Mouse (Mus musculus): ENCODE data around the gene Cep128. TPM values are rescaled to one million over a fixed set of nuclear protein-coding genes. Genes with fewer than 3 reads are reported as not detected.
"Not testable (repeated sequence)": the region's sequence is repeated elsewhere in the genome, so short reads cannot be mapped to it uniquely, and the experiment has no call there.

The Cep128 gene
- total and polyA plus RNA-seq, 2 experiments = 0.67 to 1.2 TPM

GRCm38 (mm10) chr12:90993331-90993730, 390.9 kb downstream of the Cep128 start:
- no peak overlapping the region for H3K27ac ChIP-seq (replicated peaks; ENCODE audit: insufficient read depth, low read depth, low read length)
- WGBS = 83% methylated on average over 2 of the region's 2 CpGs
- no peak for DNase-seq (ENCODE audit: extremely low read depth, low read depth, low spot score)
- H3K4me3 ChIP-seq (ENCODE audit: insufficient read depth, low read depth, low read length) = no peak overlapping the region
- H3K9ac ChIP-seq (ENCODE audit: low read depth, low read length) = no peak overlapping the region
- no peaks in the 10 kb centered on the region for H3K79me2 ChIP-seq (ENCODE audit: control insufficient read depth, insufficient read depth, low read length)
- TF ChIP-seq CTCF (IDR thresholded peaks at IDR 0.05; ENCODE audit: low read depth, low read length) (no peak), POLR2A (IDR thresholded peaks at IDR 0.05; ENCODE audit: extremely low read depth, insufficient read depth, low read length) (no peak)
- H3K4me1 ChIP-seq (ENCODE audit: control insufficient read depth, insufficient read depth, low read length) = no peaks in the 10 kb centered on the region
- H3K36me3 ChIP-seq (ENCODE audit: control insufficient read depth, insufficient read depth, low read length) = no peaks in the 10 kb centered on the region
- no peaks in the 10 kb centered on the region for H3K27me3 ChIP-seq (ENCODE audit: control insufficient read depth, insufficient read depth, low read length)

DNA sequence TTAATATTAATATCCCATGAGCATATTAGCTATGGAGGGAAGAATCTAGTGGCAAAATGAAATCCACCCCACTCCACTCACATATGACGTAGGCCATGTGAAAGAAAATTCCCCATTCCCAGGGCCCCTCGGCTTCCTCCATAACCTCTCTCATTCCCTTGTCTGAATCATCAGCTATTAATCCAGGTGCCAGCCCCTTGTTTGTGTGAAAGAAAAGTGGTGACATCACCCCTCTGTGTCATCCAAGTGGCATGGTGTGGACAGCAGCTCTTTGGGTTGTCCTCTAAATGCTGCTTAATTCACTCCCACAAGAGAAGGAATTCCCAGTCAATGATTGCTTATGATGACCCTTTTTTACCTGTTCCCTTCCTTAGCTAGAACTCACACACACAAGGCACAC, 396.4 kb downstream of the Cep128 start:
- WGBS = 93% methylated on average over 2 of the region's 2 CpGs
- H3K9ac ChIP-seq (ENCODE audit: low read depth, low read length) = no peak overlapping the region
- no peak overlapping the region for H3K4me3 ChIP-seq (ENCODE audit: insufficient read depth, low read depth, low read length)
- no peak overlapping the region for H3K27ac ChIP-seq (replicated peaks; ENCODE audit: insufficient read depth, low read depth, low read length)
- H3K36me3 ChIP-seq (ENCODE audit: control insufficient read depth, insufficient read depth, low read length) = no peaks in the 10 kb centered on the region
- H3K27me3 ChIP-seq (ENCODE audit: control insufficient read depth, insufficient read depth, low read length) = no peaks in the 10 kb centered on the region
- no peaks in the 10 kb centered on the region for H3K79me2 ChIP-seq (ENCODE audit: control insufficient read depth, insufficient read depth, low read length)
- H3K4me1 ChIP-seq (ENCODE audit: control insufficient read depth, insufficient read depth, low read length) = no peaks in the 10 kb centered on the region
- TF ChIP-seq CTCF (IDR thresholded peaks at IDR 0.05; ENCODE audit: low read depth, low read length) (no peak), POLR2A (IDR thresholded peaks at IDR 0.05; ENCODE audit: extremely low read depth, insufficient read depth, low read length) (no peak)
- DNase-seq (ENCODE audit: extremely low read depth, low read depth, low spot score) = no peak

DNA sequence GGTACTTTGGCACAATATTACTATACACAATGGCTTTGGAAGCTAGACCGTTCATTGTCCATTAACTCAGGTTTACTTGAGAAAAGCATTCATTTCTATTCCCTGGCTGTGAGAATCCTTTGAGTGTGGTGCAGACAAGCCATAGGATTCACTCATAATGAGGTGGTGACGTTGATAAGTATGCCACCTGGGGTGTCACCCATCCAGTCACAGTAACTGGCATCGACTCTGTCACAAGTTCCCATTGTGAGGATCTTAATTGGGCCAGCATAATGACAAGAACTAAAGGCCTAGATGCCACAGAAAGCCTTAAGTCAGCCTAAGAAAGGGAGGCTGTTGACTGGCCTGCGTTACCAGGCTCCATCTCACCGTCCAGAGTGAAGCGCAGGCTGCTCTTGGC, 396.9 kb downstream of the Cep128 start:
- 93% methylated on average over 6 of the region's 6 CpGs for WGBS
- no peak for DNase-seq (ENCODE audit: extremely low read depth, low read depth, low spot score)
- Histone ChIP-seq H3K4me3 (ENCODE audit: insufficient read depth, low read depth, low read length) (no peak overlapping the region), H3K27me3 (ENCODE audit: control insufficient read depth, insufficient read depth, low read length) (no peaks in the 10 kb centered on the region), H3K27ac (replicated peaks; ENCODE audit: insufficient read depth, low read depth, low read length) (no peak overlapping the region), H3K9ac (ENCODE audit: low read depth, low read length) (no peak overlapping the region), H3K4me1 (ENCODE audit: control insufficient read depth, insufficient read depth, low read length) (no peaks in the 10 kb centered on the region), H3K79me2 (ENCODE audit: control insufficient read depth, insufficient read depth, low read length) (no peaks in the 10 kb centered on the region), H3K36me3 (ENCODE audit: control insufficient read depth, insufficient read depth, low read length) (no peaks in the 10 kb centered on the region)
- TF ChIP-seq CTCF (IDR thresholded peaks at IDR 0.05; ENCODE audit: low read depth, low read length) (no peak), POLR2A (IDR thresholded peaks at IDR 0.05; ENCODE audit: extremely low read depth, insufficient read depth, low read length) (no peak)

DNA sequence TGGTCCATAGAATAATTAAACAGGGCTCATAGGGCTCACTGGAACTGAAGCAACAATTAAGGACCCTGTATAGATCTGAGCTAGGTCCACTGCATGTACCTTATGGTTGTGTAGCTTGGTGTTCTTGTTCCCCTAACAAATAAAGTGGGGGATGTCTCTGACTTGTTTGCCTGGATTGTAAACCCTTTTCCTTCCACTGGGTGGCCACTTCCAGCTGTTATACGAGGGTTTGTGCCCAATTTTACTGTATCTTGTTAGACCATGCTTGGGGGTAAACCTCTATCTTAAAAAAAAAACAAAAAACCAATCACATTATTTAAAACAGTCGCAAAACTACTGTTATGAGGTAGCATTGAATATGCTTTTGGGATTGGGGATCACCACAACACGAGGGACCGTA, 402.2 kb downstream of the Cep128 start:
- Histone ChIP-seq H3K36me3 (ENCODE audit: control insufficient read depth, insufficient read depth, low read length) (no peaks in the 10 kb centered on the region), H3K4me3 (ENCODE audit: insufficient read depth, low read depth, low read length) (no peak overlapping the region), H3K4me1 (ENCODE audit: control insufficient read depth, insufficient read depth, low read length) (no peaks in the 10 kb centered on the region), H3K79me2 (ENCODE audit: control insufficient read depth, insufficient read depth, low read length) (no peaks in the 10 kb centered on the region), H3K27ac (replicated peaks; ENCODE audit: insufficient read depth, low read depth, low read length) (no peak overlapping the region), H3K27me3 (ENCODE audit: control insufficient read depth, insufficient read depth, low read length) (no peaks in the 10 kb centered on the region), H3K9ac (ENCODE audit: low read depth, low read length) (no peak overlapping the region)
- no peak for DNase-seq (ENCODE audit: extremely low read depth, low read depth, low spot score)
- TF ChIP-seq CTCF (IDR thresholded peaks at IDR 0.05; ENCODE audit: low read depth, low read length) = no peak
- TF ChIP-seq POLR2A (IDR thresholded peaks at IDR 0.05; ENCODE audit: extremely low read depth, insufficient read depth, low read length) = no peak
- 83% methylated on average over 4 of the region's 4 CpGs for WGBS

DNA sequence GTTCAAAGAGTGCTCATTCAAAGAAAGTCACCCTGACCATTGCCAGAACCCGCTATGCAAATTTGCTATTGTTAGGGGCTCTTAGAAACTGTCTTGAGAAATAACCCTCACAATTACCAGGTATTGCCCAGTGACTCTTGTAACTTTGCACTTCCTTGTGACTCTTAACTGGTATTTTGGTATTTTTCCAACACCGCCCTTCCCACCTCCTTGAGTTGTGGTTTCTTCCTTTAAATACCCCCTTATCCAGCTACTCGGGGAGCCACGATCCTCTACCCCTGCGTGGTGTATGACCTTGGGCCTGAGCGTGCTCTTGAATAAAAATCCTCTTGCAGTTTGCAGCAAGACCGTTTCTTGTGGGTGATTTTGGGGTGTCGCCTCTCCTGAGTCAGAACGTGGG, 407.8 kb downstream of the Cep128 start:
- H3K27me3 ChIP-seq (ENCODE audit: control insufficient read depth, insufficient read depth, low read length); H3K4me1 ChIP-seq (ENCODE audit: control insufficient read depth, insufficient read depth, low read length); H3K27ac ChIP-seq (replicated peaks; ENCODE audit: insufficient read depth, low read depth, low read length); H3K9ac ChIP-seq (ENCODE audit: low read depth, low read length); H3K36me3 ChIP-seq (ENCODE audit: control insufficient read depth, insufficient read depth, low read length); H3K4me3 ChIP-seq (ENCODE audit: insufficient read depth, low read depth, low read length); DNase-seq (ENCODE audit: extremely low read depth, low read depth, low spot score); H3K79me2 ChIP-seq (ENCODE audit: control insufficient read depth, insufficient read depth, low read length): not testable (repeated sequence)
- 90% methylated on average over 9 of the region's 9 CpGs for WGBS

GRCm38 (mm10) chr12:90975429-90975828, 408.8 kb downstream of the Cep128 start:
- Histone ChIP-seq H3K4me1 (ENCODE audit: control insufficient read depth, insufficient read depth, low read length) (no peaks in the 10 kb centered on the region), H3K27ac (replicated peaks; ENCODE audit: insufficient read depth, low read depth, low read length) (no peak overlapping the region), H3K9ac (ENCODE audit: low read depth, low read length) (no peak overlapping the region), H3K27me3 (ENCODE audit: control insufficient read depth, insufficient read depth, low read length) (no peaks in the 10 kb centered on the region), H3K36me3 (ENCODE audit: control insufficient read depth, insufficient read depth, low read length) (no peaks in the 10 kb centered on the region), H3K79me2 (ENCODE audit: control insufficient read depth, insufficient read depth, low read length) (no peaks in the 10 kb centered on the region), H3K4me3 (ENCODE audit: insufficient read depth, low read depth, low read length) (no peak overlapping the region)
- TF ChIP-seq POLR2A (IDR thresholded peaks at IDR 0.05; ENCODE audit: extremely low read depth, insufficient read depth, low read length) (no peak), CTCF (IDR thresholded peaks at IDR 0.05; ENCODE audit: low read depth, low read length) (no peak)
- WGBS = 23% methylated on average over 2 of the region's 2 CpGs
- DNase-seq (ENCODE audit: extremely low read depth, low read depth, low spot score) = no peak
